Mouse (Mus musculus): Measurements from ENCODE around the gene Zdhhc11. TPM values are rescaled to one million over a fixed set of nuclear protein-coding genes. Genes with fewer than 3 reads are reported as not detected.
A peak's percentile ranks its signal among the peaks of the same experiment; 100 is the strongest.

Zdhhc11 gene
- total RNA-seq (2021), result not detected in 2 replicates
- long read RNA-seq, result 0 reads

GRCm38 (mm10) chr13:73963551-73963950, at the start of gene Zdhhc11:
Zdhhc11 (plus strand) TSS chr13:73963851.
- DNase-seq, result no peak

GRCm38 (mm10) chr13:73932201-73932600, 31.4 kb upstream of the Zdhhc11 start:
- DNase-seq, result no peak

GRCm38 (mm10) chr13:73936938-73937320, 26.7 kb upstream of the Zdhhc11 start:
- no peak for DNase-seq

- peak; percentile 95 for DNase-seq
These were observed 26.1 kb upstream of the Zdhhc11 start, which contains the start of the genes Trip13 and Brd9 for GRCm38 (mm10) chr13:73937321-73938176. Trip13 (minus strand) TSS chr13:73937784. Brd9 (plus strand) TSS chr13:73937811.

- no peak for DNase-seq
These were observed 25.5 kb upstream of the Zdhhc11 start for GRCm38 (mm10) chr13:73938177-73938560.

- DNase-seq, result no peak
These were observed 24.6 kb upstream of the Zdhhc11 start for GRCm38 (mm10) chr13:73939101-73939500.

GRCm38 (mm10) chr13:73944606-73945005, 19.0 kb upstream of the Zdhhc11 start:
- no peak for DNase-seq

GRCm38 (mm10) chr13:73953551-73954130, 10.0 kb upstream of the Zdhhc11 start:
- no peak for DNase-seq

GRCm38 (mm10) chr13:73954666-73955065, 9.0 kb upstream of the Zdhhc11 start:
- no peak for DNase-seq

- no peak for DNase-seq
These were observed 8.1 kb upstream of the Zdhhc11 start for GRCm38 (mm10) chr13:73955531-73955930.

- DNase-seq, result no peak
These were observed 3.5 kb upstream of the Zdhhc11 start for GRCm38 (mm10) chr13:73960117-73960652.

- DNase-seq, result no peak
These were observed 2.5 kb upstream of the Zdhhc11 start for GRCm38 (mm10) chr13:73961177-73961576.

- DNase-seq, result peak; percentile 36
These were observed 7.1 kb downstream of the Zdhhc11 start for GRCm38 (mm10) chr13:73970545-73971448.

GRCm38 (mm10) chr13:73974523-73974922, 10.9 kb downstream of the Zdhhc11 start:
- DNase-seq, result no peak

GRCm38 (mm10) chr13:73976935-73977334, 13.3 kb downstream of the Zdhhc11 start:
- no peak for DNase-seq

- DNase-seq, result no peak
These were observed 26.7 kb downstream of the Zdhhc11 start for GRCm38 (mm10) chr13:73990325-73990724.

GRCm38 (mm10) chr13:73990761-73991160, 27.1 kb downstream of the Zdhhc11 start:
- DNase-seq, result no peak

GRCm38 (mm10) chr13:73991267-73991666, 27.6 kb downstream of the Zdhhc11 start:
- DNase-seq, result no peak

GRCm38 (mm10) chr13:73996456-73996855, 32.8 kb downstream of the Zdhhc11 start:
- no peak for DNase-seq

- DNase-seq, result no peak
These were observed 36.9 kb downstream of the Zdhhc11 start for GRCm38 (mm10) chr13:74000519-74000918.

- DNase-seq, result no peak
These were observed 37.3 kb downstream of the Zdhhc11 start for GRCm38 (mm10) chr13:74000961-74001360.

- DNase-seq, result no peak
These were observed 37.8 kb downstream of the Zdhhc11 start for GRCm38 (mm10) chr13:74001492-74001891.

Data from adrenal gland, postnatal 25 days (tissue).